Mouse (Mus musculus): ENCODE results near the gene Myh7.

- TF ChIP-seq ZC3H11A (IDR thresholded peaks at IDR 0.05; ENCODE audit: borderline replicate concordance, low read depth, low read length) (no peak), ZNF384 (IDR thresholded peaks at IDR 0.05; ENCODE audit: low read depth, low read length) (no peak), HCFC1 (IDR thresholded peaks at IDR 0.05; ENCODE audit: borderline replicate concordance, insufficient read depth, low read length) (no peak), CHD2 (IDR thresholded peaks at IDR 0.05; ENCODE audit: low read depth, low read length) (no peak)
Measured at GRCm38 (mm10) chr14:54962714-54963113, 31.7 kb downstream of the Myh7 start.

Data from ES-E14 (cell line).